Comparison of ENCODE assay signal across 8 mouse cellular contexts in the genomic region with DNA sequence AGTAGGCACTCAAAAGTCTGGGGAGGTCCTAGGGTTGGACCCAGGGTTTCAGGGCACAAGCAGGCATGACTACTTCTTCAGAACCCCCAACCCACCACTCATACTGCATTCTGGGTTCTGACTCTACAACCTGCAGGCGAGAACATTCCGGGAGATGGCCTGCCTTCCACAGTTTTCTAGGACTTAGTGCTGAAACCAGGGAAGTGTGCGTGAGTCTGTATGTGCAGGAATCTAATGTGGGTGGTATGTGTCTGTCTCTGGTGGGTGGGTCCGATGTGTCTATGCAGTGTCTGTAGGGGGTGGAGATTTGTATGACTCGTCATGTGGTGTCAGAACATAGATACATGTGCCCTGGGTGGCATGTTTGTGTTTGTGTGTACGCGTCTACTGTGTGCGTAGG. TPM values are rescaled to one million over a fixed set of nuclear protein-coding genes. Genes with fewer than 3 reads are reported as not detected.
A peak's percentile ranks its signal among the peaks of the same experiment; 100 is the strongest.
DNase-seq lines count a peak whose midpoint lies in the region; ATAC-seq and TF ChIP-seq lines count a peak whose summit lies in the region.

No protein-coding gene starts in this region.

- peak overlapping the region; percentile 75 for H3K4me2 ChIP-seq in intestine, embryonic 14.5 days (ENCODE audit: low read length)
- no peak overlapping the region for H3K4me2 ChIP-seq in intestine, postnatal 0 days (replicated peaks; ENCODE audit: low read depth)
- peak overlapping the region; percentile 76 for H3K4me2 ChIP-seq in embryonic facial prominence, embryonic 12.5 days (replicated peaks)
- peak overlapping the region; percentile 94 for H3K4me2 ChIP-seq in hindbrain, embryonic 12.5 days (replicated peaks)
- H3K4me2 ChIP-seq in midbrain, embryonic 13.5 days (replicated peaks), result peak overlapping the region; percentile 99

- no peak overlapping the region for H3K4me3 ChIP-seq in intestine, embryonic 14.5 days (ENCODE audit: low read depth, low read length)
- no peak overlapping the region for H3K4me3 ChIP-seq in intestine, postnatal 0 days (ENCODE audit: low read depth, low read length)
- H3K4me3 ChIP-seq in embryonic facial prominence, embryonic 12.5 days, result no peak overlapping the region
- H3K4me3 ChIP-seq in hindbrain, embryonic 12.5 days, result peak overlapping the region; percentile 46
- H3K4me3 ChIP-seq in midbrain, embryonic 13.5 days (replicated peaks), result peak overlapping the region; percentile 73

- no peak for TF ChIP-seq CTCF in intestine, postnatal 0 days (IDR thresholded peaks at IDR 0.05; ENCODE audit: low read depth)

- 73% methylated on average over 8 of the region's 8 CpGs for WGBS in intestine, embryonic 14.5 days
- WGBS in intestine, postnatal 0 days, result 80% methylated on average over 8 of the region's 8 CpGs
- WGBS in embryonic facial prominence, embryonic 12.5 days, result 90% methylated on average over 8 of the region's 8 CpGs
- WGBS in hindbrain, embryonic 12.5 days, result 86% methylated on average over 8 of the region's 8 CpGs
- WGBS in midbrain, embryonic 13.5 days, result 91% methylated on average over 8 of the region's 8 CpGs

- peaks cover 45% of the 10 kb centered on the region for H3K4me1 ChIP-seq in intestine, embryonic 14.5 days (replicated peaks; ENCODE audit: control insufficient read depth, insufficient read depth, low read length)
- H3K4me1 ChIP-seq in intestine, postnatal 0 days (replicated peaks; ENCODE audit: control insufficient read depth, insufficient read depth, low read length), result peaks cover 6% of the 10 kb centered on the region; the same call in 1 of the 2 replicates
- peaks cover 41% of the 10 kb centered on the region for H3K4me1 ChIP-seq in embryonic facial prominence, embryonic 12.5 days
- H3K4me1 ChIP-seq in hindbrain, embryonic 12.5 days, result peaks cover 55% of the 10 kb centered on the region
- H3K4me1 ChIP-seq in midbrain, embryonic 13.5 days (replicated peaks), result peaks cover 56% of the 10 kb centered on the region

- H3K36me3 ChIP-seq in intestine, embryonic 14.5 days (ENCODE audit: control insufficient read depth, insufficient read depth, low read length), result peaks cover 29% of the 10 kb centered on the region
- H3K36me3 ChIP-seq in intestine, postnatal 0 days (ENCODE audit: control insufficient read depth, insufficient read depth), result peaks cover 3% of the 10 kb centered on the region; the same call in 1 of the 2 replicates
- peaks cover 35% of the 10 kb centered on the region for H3K36me3 ChIP-seq in embryonic facial prominence, embryonic 12.5 days
- peaks cover 43% of the 10 kb centered on the region for H3K36me3 ChIP-seq in hindbrain, embryonic 12.5 days
- H3K36me3 ChIP-seq in midbrain, embryonic 13.5 days, result peaks cover 48% of the 10 kb centered on the region

- H3K27ac ChIP-seq in intestine, embryonic 14.5 days (ENCODE audit: low read depth), result peak overlapping the region; percentile 100
- H3K27ac ChIP-seq in intestine, postnatal 0 days (ENCODE audit: low read depth, low read length), result no peak overlapping the region
- peak overlapping the region; percentile 100 for H3K27ac ChIP-seq in embryonic facial prominence, embryonic 12.5 days
- H3K27ac ChIP-seq in hindbrain, embryonic 12.5 days, result peak overlapping the region; percentile 98; the same call in 1 of the 2 replicates
- peak overlapping the region; percentile 100 for H3K27ac ChIP-seq in midbrain, embryonic 13.5 days

- H3K9ac ChIP-seq in intestine, embryonic 14.5 days (ENCODE audit: low read length), result no peak overlapping the region
- H3K9ac ChIP-seq in intestine, postnatal 0 days (ENCODE audit: low read depth, low read length), result no peak overlapping the region
- no peak overlapping the region for H3K9ac ChIP-seq in embryonic facial prominence, embryonic 12.5 days
- peak overlapping the region; percentile 83 for H3K9ac ChIP-seq in hindbrain, embryonic 12.5 days
- peak overlapping the region; percentile 93 for H3K9ac ChIP-seq in midbrain, embryonic 13.5 days (replicated peaks)

- no peak for ATAC-seq in intestine, embryonic 14.5 days (replicated peaks; ENCODE audit: low FRiP score, low TSS enrichment, low read depth)
- ATAC-seq in intestine, postnatal 0 days, result no peak
- ATAC-seq in embryonic facial prominence, embryonic 12.5 days (ENCODE audit: insufficient number of reproducible peaks, insufficient read depth, low FRiP score, low TSS enrichment), result no peak
- no peak for ATAC-seq in hindbrain, embryonic 12.5 days (ENCODE audit: low FRiP score)
- no peak for ATAC-seq in midbrain, embryonic 13.5 days
- ATAC-seq in erythroid progenitor cell, adult 5-6 weeks (replicated peaks; ENCODE audit: low FRiP score, poor library complexity, severe bottlenecking), result no peak

- DNase-seq in intestine, embryonic 14.5 days (ENCODE audit: low spot score), result no peak
- DNase-seq in layer of hippocampus, adult 8-10 months (ENCODE audit: low spot score in 2 of 2), result no peak
- DNase-seq in left cerebral cortex, adult 11 months (ENCODE audit: low spot score), result no peak

- no peaks in the 10 kb centered on the region for H3K9me3 ChIP-seq in intestine, embryonic 14.5 days (ENCODE audit: control insufficient read depth, low read length)
- H3K9me3 ChIP-seq in intestine, postnatal 0 days (ENCODE audit: control insufficient read depth), result no peaks in the 10 kb centered on the region
- no peaks in the 10 kb centered on the region for H3K9me3 ChIP-seq in embryonic facial prominence, embryonic 12.5 days
- no peaks in the 10 kb centered on the region for H3K9me3 ChIP-seq in hindbrain, embryonic 12.5 days (replicated peaks)
- H3K9me3 ChIP-seq in midbrain, embryonic 13.5 days, result no peaks in the 10 kb centered on the region

- H3K27me3 ChIP-seq in intestine, embryonic 14.5 days (replicated peaks; ENCODE audit: control insufficient read depth, insufficient read depth, low read length), result no peaks in the 10 kb centered on the region
- H3K27me3 ChIP-seq in intestine, postnatal 0 days (replicated peaks; ENCODE audit: control insufficient read depth, insufficient read depth, low read length), result no peaks in the 10 kb centered on the region
- no peaks in the 10 kb centered on the region for H3K27me3 ChIP-seq in embryonic facial prominence, embryonic 12.5 days
- no peaks in the 10 kb centered on the region for H3K27me3 ChIP-seq in hindbrain, embryonic 12.5 days
- no peaks in the 10 kb centered on the region for H3K27me3 ChIP-seq in midbrain, embryonic 13.5 days

RNA-seq across cellular contexts. Expression of a gene that starts 3.2 kb away (rescaled TPM):
- polyA plus RNA-seq in intestine, embryonic 14.5 days (2014; fragmentation: Nextera tagmentation; extraction: Ambion mirVana), result 10.8 and 11.7 TPM in 2 replicates
- 1.3 and 1.6 TPM in 2 replicates for polyA plus RNA-seq in intestine, postnatal 0 days (2015; fragmentation: Nextera tagmentation; extraction: Ambion mirVana)
- 18.3 and 23.0 TPM in 2 replicates for polyA plus RNA-seq in embryonic facial prominence, embryonic 12.5 days (2016; fragmentation: Nextera tagmentation; extraction: Ambion mirVana)
- polyA plus RNA-seq in hindbrain, embryonic 12.5 days (2016; fragmentation: Nextera tagmentation; extraction: Ambion mirVana), result 38.4 and 41.2 TPM in 2 replicates
- polyA plus RNA-seq in midbrain, embryonic 13.5 days (2015; fragmentation: Nextera tagmentation; extraction: Ambion mirVana), result 28.2 and 33.3 TPM in 2 replicates
- 10 to 100 TPM; 82.9 to 99.8 (median 89.8) TPM for total RNA-seq in layer of hippocampus, adult 8-10 months (2022)
- total RNA-seq in erythroid progenitor cell, adult 5-6 weeks (2015; ENCODE audit: low replicate concordance), result not detected in 2 replicates
- total RNA-seq in erythroid progenitor cell, adult 5-6 weeks (2017; ENCODE audit: low replicate concordance), result not detected in 2 replicates

RNA-seq across cellular contexts. Expression of a gene that starts 16.0 kb away (rescaled TPM):
- polyA plus RNA-seq in intestine, embryonic 14.5 days (2014; fragmentation: Nextera tagmentation; extraction: Ambion mirVana), result 682 and 702 TPM in 2 replicates
- 683 and 718 TPM in 2 replicates for polyA plus RNA-seq in intestine, postnatal 0 days (2015; fragmentation: Nextera tagmentation; extraction: Ambion mirVana)
- polyA plus RNA-seq in embryonic facial prominence, embryonic 12.5 days (2016; fragmentation: Nextera tagmentation; extraction: Ambion mirVana), result 757 TPM in 2 replicates
- 746 and 747 TPM in 2 replicates for polyA plus RNA-seq in hindbrain, embryonic 12.5 days (2016; fragmentation: Nextera tagmentation; extraction: Ambion mirVana)
- polyA plus RNA-seq in midbrain, embryonic 13.5 days (2015; fragmentation: Nextera tagmentation; extraction: Ambion mirVana), result 724 and 757 TPM in 2 replicates
- 100 to 1,000 TPM; 284 to 327 (median 306) TPM for total RNA-seq in layer of hippocampus, adult 8-10 months (2022)
- 106 and 281 TPM in 2 replicates for total RNA-seq in erythroid progenitor cell, adult 5-6 weeks (2015; ENCODE audit: low replicate concordance)
- 31.5 and 73.0 TPM in 2 replicates for total RNA-seq in erythroid progenitor cell, adult 5-6 weeks (2017; ENCODE audit: low replicate concordance)

RNA-seq across cellular contexts. Expression of a gene that starts 16.1 kb away (rescaled TPM):
- 12.9 and 14.5 TPM in 2 replicates for polyA plus RNA-seq in intestine, embryonic 14.5 days (2014; fragmentation: Nextera tagmentation; extraction: Ambion mirVana)
- polyA plus RNA-seq in intestine, postnatal 0 days (2015; fragmentation: Nextera tagmentation; extraction: Ambion mirVana), result 12.1 and 12.7 TPM in 2 replicates
- 13.9 and 15.0 TPM in 2 replicates for polyA plus RNA-seq in embryonic facial prominence, embryonic 12.5 days (2016; fragmentation: Nextera tagmentation; extraction: Ambion mirVana)
- 11.9 and 12.1 TPM in 2 replicates for polyA plus RNA-seq in hindbrain, embryonic 12.5 days (2016; fragmentation: Nextera tagmentation; extraction: Ambion mirVana)
- polyA plus RNA-seq in midbrain, embryonic 13.5 days (2015; fragmentation: Nextera tagmentation; extraction: Ambion mirVana), result 12.8 and 14.6 TPM in 2 replicates
- 1 to 10 TPM; 7.8 to 9.2 (median 8.9) TPM for total RNA-seq in layer of hippocampus, adult 8-10 months (2022)
- total RNA-seq in erythroid progenitor cell, adult 5-6 weeks (2015; ENCODE audit: low replicate concordance), result 2.9 and 5.0 TPM in 2 replicates
- total RNA-seq in erythroid progenitor cell, adult 5-6 weeks (2017; ENCODE audit: low replicate concordance), result 2.6 and 5.5 TPM in 2 replicates

RNA-seq across cellular contexts. Expression of a gene that starts 24.4 kb away (rescaled TPM):
- 27.7 and 28.2 TPM in 2 replicates for polyA plus RNA-seq in intestine, embryonic 14.5 days (2014; fragmentation: Nextera tagmentation; extraction: Ambion mirVana)
- 7.5 and 8.9 TPM in 2 replicates for polyA plus RNA-seq in intestine, postnatal 0 days (2015; fragmentation: Nextera tagmentation; extraction: Ambion mirVana)
- 31.5 and 34.9 TPM in 2 replicates for polyA plus RNA-seq in embryonic facial prominence, embryonic 12.5 days (2016; fragmentation: Nextera tagmentation; extraction: Ambion mirVana)
- polyA plus RNA-seq in hindbrain, embryonic 12.5 days (2016; fragmentation: Nextera tagmentation; extraction: Ambion mirVana), result 29.3 and 31.8 TPM in 2 replicates
- polyA plus RNA-seq in midbrain, embryonic 13.5 days (2015; fragmentation: Nextera tagmentation; extraction: Ambion mirVana), result 31.0 and 31.7 TPM in 2 replicates
- 10 to 100 TPM; 26.3 to 31.2 (median 28.3) TPM for total RNA-seq in layer of hippocampus, adult 8-10 months (2022)
- 3.4 and 6.5 TPM in 2 replicates for total RNA-seq in erythroid progenitor cell, adult 5-6 weeks (2015; ENCODE audit: low replicate concordance)
- 11.0 and 12.6 TPM in 2 replicates for total RNA-seq in erythroid progenitor cell, adult 5-6 weeks (2017; ENCODE audit: low replicate concordance)

RNA-seq across cellular contexts. Expression of a gene that starts 38.8 kb away (rescaled TPM):
- 12.8 and 13.8 TPM in 2 replicates for polyA plus RNA-seq in intestine, embryonic 14.5 days (2014; fragmentation: Nextera tagmentation; extraction: Ambion mirVana)
- polyA plus RNA-seq in intestine, postnatal 0 days (2015; fragmentation: Nextera tagmentation; extraction: Ambion mirVana), result 16.1 and 17.1 TPM in 2 replicates
- 10.3 and 13.1 TPM in 2 replicates for polyA plus RNA-seq in embryonic facial prominence, embryonic 12.5 days (2016; fragmentation: Nextera tagmentation; extraction: Ambion mirVana)
- 8.0 and 9.9 TPM in 2 replicates for polyA plus RNA-seq in hindbrain, embryonic 12.5 days (2016; fragmentation: Nextera tagmentation; extraction: Ambion mirVana)
- polyA plus RNA-seq in midbrain, embryonic 13.5 days (2015; fragmentation: Nextera tagmentation; extraction: Ambion mirVana), result 13.6 and 14.5 TPM in 2 replicates
- total RNA-seq in layer of hippocampus, adult 8-10 months (2022), result 10 to 100 TPM; 13.7 to 18.3 (median 16.4) TPM
- 11.5 and 17.6 TPM in 2 replicates for total RNA-seq in erythroid progenitor cell, adult 5-6 weeks (2015; ENCODE audit: low replicate concordance)
- total RNA-seq in erythroid progenitor cell, adult 5-6 weeks (2017; ENCODE audit: low replicate concordance), result 0.26 and 0.76 TPM in 2 replicates

Comparison
In these comparisons a context has a peak if more than half of its experiments do, and no peak if none do; other contexts are left out.
1. H3K4me3 ChIP-seq: peak in hindbrain, embryonic 12.5 days (single experiment) and midbrain, embryonic 13.5 days (single experiment); none in intestine, embryonic 14.5 days (single experiment), intestine, postnatal 0 days (single experiment) and embryonic facial prominence, embryonic 12.5 days (single experiment).
2. H3K9ac ChIP-seq: peak in hindbrain, embryonic 12.5 days (single experiment) and midbrain, embryonic 13.5 days (single experiment); none in intestine, embryonic 14.5 days (single experiment), intestine, postnatal 0 days (single experiment) and embryonic facial prominence, embryonic 12.5 days (single experiment).